Mouse (Mus musculus) thymus, adult 2 months (tissue): Measurements from ENCODE around the gene Hormad1. TPM values are rescaled to one million over a fixed set of nuclear protein-coding genes. Genes with fewer than 3 reads are reported as not detected.

Experiments
- DNase-seq: peaks from one replicate; pipeline ENCODE4 v3.0.0; 2021
- H3K27ac ChIP-seq: fragments of 200-500 bp; 2 replicates; pipeline ENCODE4 v1.5.1; 2012; ENCODE audit warnings: low read length, control low read depth; ENCODE audit not compliant: control insufficient read depth, insufficient read depth
- H3K27me3 ChIP-seq: fragments of 200-500 bp; 2 replicates; pipeline ENCODE4 v1.6.1; 2012; ENCODE audit warnings: mild to moderate bottlenecking, low read length, moderate library complexity, mixed read lengths; ENCODE audit not compliant: control insufficient read depth, insufficient read depth
- H3K36me3 ChIP-seq: fragments of 200-500 bp; 2 replicates; pipeline ENCODE4 v1.6.1; 2012; ENCODE audit warnings: mild to moderate bottlenecking, low read length, moderate library complexity; ENCODE audit not compliant: control insufficient read depth, insufficient read depth
- H3K4me1 ChIP-seq: fragments of 200-500 bp; replicated peaks from 2 replicates; pipeline ENCODE4 v1.6.1; 2012; ENCODE audit warnings: low read length; ENCODE audit not compliant: control insufficient read depth, insufficient read depth
- H3K4me3 ChIP-seq: fragments of 200-500 bp; 2 replicates; pipeline ENCODE4 v1.5.1; 2012; ENCODE audit warnings: mild to moderate bottlenecking, low read length, control low read depth, moderate library complexity; ENCODE audit not compliant: control insufficient read depth, insufficient read depth
- CTCF ChIP-seq: fragments of 200-500 bp; IDR thresholded peaks from 2 replicates; pipeline ENCODE4 v1.5.1; 2012; ENCODE audit warnings: mild to moderate bottlenecking, control low read depth, low read length, moderate library complexity, borderline replicate concordance; ENCODE audit not compliant: control insufficient read depth, poor library complexity, insufficient read depth; ENCODE audit errors: extremely low read depth
- POLR2A ChIP-seq: fragments of 200-500 bp; IDR thresholded peaks from 2 replicates; pipeline ENCODE4 v1.6.1; 2012; ENCODE audit warnings: mild to moderate bottlenecking, low read length, control low read depth, moderate library complexity; ENCODE audit not compliant: control insufficient read depth, poor library complexity, insufficient read depth; ENCODE audit errors: extremely low read depth
- WGBS: fragments of 180-500 bp; shearing (Covaris S2); methylation state at CpG from one replicate; pipeline ENCODE4 v1.1.7; 2018; 5-methylcytosine and 5-hydroxymethylcytosine counted together
- polyA plus RNA-seq: library from polyadenylated mRNA; depleted of rRNA; stranded (reverse); fragments of >200 nt; gene quantifications from 2 replicates; pipeline ENCODE4 v1.2.3, GENCODE M21; 2012

Gene Hormad1
- polyA plus RNA-seq, 1 experiment = not detected

DNA sequence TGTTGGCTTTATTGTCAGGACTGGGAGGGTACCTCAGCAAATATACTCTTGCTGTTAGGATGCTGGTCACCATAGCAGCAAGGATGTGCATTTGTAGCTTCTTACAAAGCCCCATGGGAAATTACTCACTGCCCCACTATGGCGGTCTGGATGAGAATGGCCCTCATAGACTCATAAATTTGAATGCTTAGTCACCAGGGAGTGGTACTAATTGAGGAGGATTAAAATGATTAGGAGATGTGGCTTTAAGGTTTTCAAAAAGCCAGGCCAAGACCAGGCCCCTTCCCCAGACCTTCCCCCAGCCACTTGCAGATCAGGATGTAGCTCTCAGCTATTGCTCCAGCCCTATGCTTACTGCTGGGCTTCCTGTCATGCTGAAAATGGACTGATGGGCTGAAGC lies 9.3 kb upstream of the Hormad1 start:
- no peaks in the 10 kb centered on the region for H3K27me3 ChIP-seq
- H3K4me1 ChIP-seq = no peaks in the 10 kb centered on the region
- no peak for TF ChIP-seq POLR2A
- no peak for TF ChIP-seq CTCF
- H3K36me3 ChIP-seq = no peaks in the 10 kb centered on the region
- H3K4me3 ChIP-seq = no peak overlapping the region
- no peak for DNase-seq
- H3K27ac ChIP-seq = no peak overlapping the region
- 100% methylated on average over 1 of the region's 1 CpGs for WGBS

DNA sequence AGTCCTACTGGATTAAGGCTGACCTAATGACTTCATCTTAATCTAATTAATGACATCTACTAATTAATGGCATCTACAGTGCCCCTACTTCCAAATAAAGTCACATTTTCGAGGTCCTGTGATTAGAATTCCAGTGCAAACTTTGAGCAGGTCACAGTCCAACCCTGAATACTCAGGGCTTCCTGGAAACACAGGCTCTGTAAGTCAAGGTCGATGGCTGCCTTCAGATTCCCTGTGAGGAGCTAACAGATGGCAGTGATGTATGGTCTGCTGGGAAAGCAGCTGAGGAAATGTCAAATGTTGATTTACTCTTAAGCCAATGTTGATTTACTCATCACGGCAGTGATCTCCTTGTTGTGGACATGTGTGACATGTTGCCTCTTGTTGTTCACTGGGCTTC lies 5.5 kb upstream of the Hormad1 start:
- no peak overlapping the region for H3K4me3 ChIP-seq
- no peaks in the 10 kb centered on the region for H3K27me3 ChIP-seq
- H3K36me3 ChIP-seq = no peaks in the 10 kb centered on the region
- H3K27ac ChIP-seq = no peak overlapping the region
- no peak for TF ChIP-seq POLR2A
- TF ChIP-seq CTCF = no peak
- WGBS = 75% methylated on average over 3 of the region's 3 CpGs
- no peak for DNase-seq
- H3K4me1 ChIP-seq = no peaks in the 10 kb centered on the region

DNA sequence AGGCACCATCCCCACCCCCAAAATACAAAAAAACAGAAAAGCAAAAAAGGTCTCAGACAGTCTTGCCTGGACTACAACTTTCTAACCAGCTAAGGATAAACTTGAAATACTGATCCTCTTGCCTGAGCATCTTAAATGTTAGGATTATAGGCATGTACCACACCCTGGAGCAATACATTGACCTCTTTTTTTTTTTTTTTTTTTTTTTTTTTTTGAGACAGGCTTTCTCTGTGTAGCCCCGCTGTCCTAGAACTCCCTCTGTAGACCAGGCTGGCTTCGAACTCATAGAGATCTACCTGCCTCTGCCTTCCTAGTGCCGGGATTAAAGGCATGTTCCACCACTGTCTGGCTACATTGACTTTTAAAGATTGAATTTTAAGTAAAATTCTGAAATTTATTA lies 1.3 kb downstream of the Hormad1 start:
- 96% methylated on average over 3 of the region's 3 CpGs for WGBS
- Histone ChIP-seq H3K4me3 (no peak overlapping the region), H3K36me3 (no peaks in the 10 kb centered on the region), H3K27me3 (no peaks in the 10 kb centered on the region), H3K4me1 (no peaks in the 10 kb centered on the region), H3K27ac (no peak overlapping the region)
- DNase-seq = no peak
- TF ChIP-seq POLR2A = no peak
- no peak for TF ChIP-seq CTCF

DNA sequence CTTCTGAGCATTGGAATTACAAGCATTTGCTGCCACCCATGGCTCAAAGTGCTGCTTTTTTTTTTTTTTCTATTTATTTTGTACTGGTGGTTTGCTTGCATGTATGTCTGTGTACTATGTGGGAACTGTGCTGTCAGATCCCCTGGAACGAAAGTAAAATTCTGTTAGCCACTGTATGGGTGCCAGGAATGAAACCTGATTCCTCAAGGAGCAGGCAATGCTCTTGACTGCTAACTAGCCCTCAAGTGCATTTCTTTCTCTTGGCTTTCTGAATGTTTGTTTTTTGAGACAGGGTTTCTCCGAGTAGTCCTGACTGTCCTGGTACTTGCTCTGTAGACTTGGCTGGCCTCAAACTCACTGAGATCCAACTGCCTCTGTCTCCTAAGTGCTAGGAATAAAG lies 2.3 kb downstream of the Hormad1 start:
- 89% methylated on average over 2 of the region's 2 CpGs for whole genome bisulfite sequencing

DNA sequence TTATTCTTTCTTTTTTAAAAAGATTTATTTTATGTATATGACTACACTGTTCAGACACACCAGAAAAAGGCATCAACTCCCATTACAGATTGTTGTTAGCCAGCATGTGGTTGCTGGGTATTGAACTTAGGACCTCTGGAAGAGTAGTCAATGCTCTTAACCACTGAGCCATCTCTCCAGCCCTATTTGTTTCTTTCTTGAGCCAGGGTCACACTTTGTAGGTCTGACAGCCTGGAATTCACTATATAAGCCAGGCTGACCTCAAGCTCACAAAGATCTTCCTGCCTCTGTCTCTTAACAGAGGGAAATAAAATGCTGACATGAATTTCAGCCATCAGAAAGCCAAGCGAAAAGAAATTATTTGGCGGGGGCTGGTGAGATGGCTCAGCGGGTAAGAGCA lies 10.1 kb downstream of the Hormad1 start:
- TF ChIP-seq POLR2A = no peak
- no peak for TF ChIP-seq CTCF
- no peak for DNase-seq
- Histone ChIP-seq H3K27ac (no peak overlapping the region), H3K36me3 (no peaks in the 10 kb centered on the region), H3K4me3 (no peak overlapping the region), H3K27me3 (no peaks in the 10 kb centered on the region), H3K4me1 (no peaks in the 10 kb centered on the region)
- 100% methylated on average over 3 of the region's 3 CpGs for WGBS

More for the DNA sequence above, 2.3 kb downstream of the Hormad1 start:
- no peak overlapping the region for H3K4me3 ChIP-seq
- no peak for DNase-seq
- no peak overlapping the region for H3K27ac ChIP-seq
- TF ChIP-seq POLR2A (no peak), CTCF (no peak)
- H3K4me1 ChIP-seq = no peaks in the 10 kb centered on the region
- H3K36me3 ChIP-seq = no peaks in the 10 kb centered on the region
- H3K27me3 ChIP-seq = no peaks in the 10 kb centered on the region

DNA sequence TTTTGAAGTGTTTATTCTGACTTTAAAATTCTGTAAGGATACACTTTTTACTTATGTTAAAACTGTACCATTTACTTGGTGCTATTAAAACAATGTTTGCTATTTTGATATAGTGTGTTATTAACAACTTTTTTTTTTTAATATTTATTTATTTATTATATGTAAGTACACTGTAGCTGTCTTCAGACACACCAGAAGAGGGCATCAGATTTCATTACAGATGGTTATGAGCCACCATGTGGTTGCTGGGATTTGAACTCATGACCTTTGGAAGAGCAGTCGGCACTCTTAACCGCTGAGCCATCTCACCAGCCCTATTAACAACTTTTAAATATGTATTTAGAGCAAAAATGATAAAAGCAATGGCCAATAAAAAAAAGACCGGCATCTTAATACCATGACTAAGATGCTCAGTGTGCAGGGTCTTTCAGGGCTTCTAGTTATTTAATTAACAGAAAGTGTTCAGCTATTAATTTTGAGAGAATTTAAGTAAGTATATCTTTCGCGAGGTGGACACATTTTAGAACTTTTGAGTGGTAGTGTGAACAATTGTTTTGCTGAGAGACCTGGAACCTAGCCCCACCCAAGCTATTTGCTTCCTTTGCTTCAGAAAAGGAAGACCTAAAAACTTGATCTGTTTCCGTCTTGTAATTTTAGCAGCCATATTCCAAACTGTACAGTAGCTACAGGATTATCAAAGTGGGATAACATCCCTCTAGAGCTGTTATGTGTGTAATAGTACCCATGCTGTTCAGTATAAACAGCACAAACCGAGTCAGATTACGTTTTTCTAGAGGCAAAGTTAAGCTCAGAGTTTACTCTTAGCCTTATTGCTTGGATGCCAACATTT lies 28.5 kb downstream of the Hormad1 start:
- H3K4me3 ChIP-seq = no peak overlapping the region
- no peak for TF ChIP-seq CTCF
- no peak for TF ChIP-seq POLR2A
- WGBS = 50% methylated on average over 8 of the region's 8 CpGs
- no peaks in the 10 kb centered on the region for H3K4me1 ChIP-seq
- H3K27me3 ChIP-seq = no peaks in the 10 kb centered on the region
- no peak overlapping the region; the same call in 1 of the 2 replicates for H3K27ac ChIP-seq
- no peak for DNase-seq
- H3K36me3 ChIP-seq = peaks cover 13% of the 10 kb centered on the region
